Mouse (Mus musculus): ENCODE measurements around the gene Ap4b1.
A peak's percentile ranks its signal among the peaks of the same experiment; 100 is the strongest.
"Not testable (repeated sequence)": the region's sequence is repeated elsewhere in the genome, so short reads cannot be mapped to it uniquely, and the experiment has no call there.

Ap4b1 gene

GRCm38 (mm10) chr3:103808891-103809798, at the start of gene Ap4b1, which contains the start of the genes Dclre1b and Gm43064:
Gene Ap4b1 (plus strand): TSS chr3:103809520.
Gene Dclre1b (minus strand): TSS chr3:103809444.
Gene Gm43064 (plus strand): TSS chr3:103809573.
- peak; percentile 86 for DNase-seq (ENCODE audit: low read depth, low spot score)

GRCm38 (mm10) chr3:103766789-103767188, 42.5 kb upstream of the Ap4b1 start:
- DNase-seq (ENCODE audit: low read depth, low spot score): no peak

DNA sequence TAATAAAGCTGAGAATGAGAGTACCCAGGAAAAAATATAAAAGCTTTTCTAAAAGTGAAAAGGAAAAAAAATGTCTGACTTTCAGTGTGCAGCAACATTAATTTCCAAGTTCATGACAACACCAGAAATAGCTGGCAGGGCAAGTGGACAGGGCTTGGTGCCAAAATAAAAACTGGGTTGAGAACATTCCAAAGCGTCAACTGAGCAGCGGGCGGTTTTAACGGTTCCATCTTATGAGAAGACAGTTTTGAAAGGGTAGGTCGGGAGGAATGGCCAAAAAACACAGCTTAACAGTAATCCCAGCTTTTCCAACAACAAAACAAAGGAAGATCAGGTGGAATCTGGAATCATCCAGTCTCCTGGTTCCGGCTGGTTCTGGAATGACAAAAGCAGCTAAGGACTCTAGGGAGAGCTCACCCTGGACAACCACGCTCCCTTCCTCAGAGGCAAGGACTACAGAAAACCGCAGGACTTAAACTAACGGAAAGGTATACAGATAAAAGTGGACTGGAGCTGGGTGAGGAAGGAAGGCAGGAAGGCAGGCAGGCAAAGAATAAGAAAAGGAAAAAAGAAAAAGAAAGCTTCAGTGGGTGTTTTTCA, 37.7 kb upstream of the Ap4b1 start:
- no peak for DNase-seq (ENCODE audit: low read depth, low spot score)

DNA sequence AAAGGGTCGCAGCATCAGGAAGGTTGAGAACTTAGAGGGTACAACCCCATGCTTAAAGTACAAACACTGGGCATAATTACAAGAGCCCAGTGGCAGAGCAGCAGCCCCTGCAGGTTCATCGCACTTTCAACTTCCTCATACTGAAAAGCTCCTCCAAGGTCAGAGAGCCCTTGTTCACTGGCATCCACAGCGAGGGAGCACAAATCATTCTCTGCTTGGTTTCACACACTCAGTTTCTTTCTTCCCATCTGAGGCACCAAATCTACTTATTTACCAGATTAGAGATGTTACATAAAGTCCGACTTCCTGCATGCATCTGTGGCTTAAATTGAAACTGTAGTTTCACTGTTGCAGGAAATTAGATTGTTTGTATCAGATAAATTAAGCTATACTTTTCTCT, 36.5 kb upstream of the Ap4b1 start:
- no peak for DNase-seq (ENCODE audit: low read depth, low spot score)

DNA sequence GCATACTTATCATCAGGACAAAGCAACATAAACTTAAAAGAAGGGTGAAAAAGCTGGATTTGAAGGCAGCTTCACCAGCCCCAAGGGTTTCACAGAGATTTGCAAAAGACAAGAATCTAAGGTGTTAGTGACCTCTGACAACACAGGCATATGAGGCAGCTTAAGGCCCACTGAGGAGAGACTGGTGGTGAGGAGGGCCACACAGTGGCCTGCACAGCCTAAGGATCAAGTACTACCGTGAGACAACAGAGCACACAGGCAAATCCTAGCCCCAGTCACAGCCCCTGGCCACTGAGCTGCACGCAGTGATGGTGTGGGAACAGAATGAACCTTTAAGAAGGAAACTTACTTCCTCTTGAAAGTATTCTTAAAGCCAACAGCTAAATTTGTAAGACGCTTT, 35.8 kb upstream of the Ap4b1 start:
- DNase-seq (ENCODE audit: low read depth, low spot score): no peak

GRCm38 (mm10) chr3:103774009-103774408, 35.3 kb upstream of the Ap4b1 start:
- DNase-seq (ENCODE audit: low read depth, low spot score): no peak

- DNase-seq (ENCODE audit: low read depth, low spot score): no peak
These were observed 31.4 kb upstream of the Ap4b1 start for GRCm38 (mm10) chr3:103777940-103778339.

GRCm38 (mm10) chr3:103778660-103779059, 30.7 kb upstream of the Ap4b1 start:
- no peak for DNase-seq (ENCODE audit: low read depth, low spot score)

- DNase-seq (ENCODE audit: low read depth, low spot score): no peak
These were observed 30.1 kb upstream of the Ap4b1 start for GRCm38 (mm10) chr3:103779183-103779582.

DNA sequence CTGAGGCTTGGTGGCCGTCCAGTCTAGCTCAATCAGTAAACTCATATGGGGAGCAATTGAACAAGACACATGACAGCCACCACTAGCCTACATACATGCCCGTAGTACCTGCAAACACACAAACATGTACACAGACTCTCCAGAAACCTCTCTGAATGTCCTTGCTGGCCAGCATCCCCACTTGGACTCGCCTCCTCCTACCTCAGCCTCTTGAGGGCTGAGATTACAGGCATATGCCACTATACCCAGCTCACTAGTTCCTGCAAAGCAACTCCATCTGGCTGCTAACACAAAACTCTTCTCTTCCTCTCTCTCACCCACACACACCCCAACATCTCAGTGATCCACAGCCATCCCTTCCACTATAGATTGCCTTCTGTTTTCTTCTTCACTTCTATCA, 29.0 kb upstream of the Ap4b1 start:
- peak; percentile 76 for DNase-seq (ENCODE audit: low read depth, low spot score)

DNA sequence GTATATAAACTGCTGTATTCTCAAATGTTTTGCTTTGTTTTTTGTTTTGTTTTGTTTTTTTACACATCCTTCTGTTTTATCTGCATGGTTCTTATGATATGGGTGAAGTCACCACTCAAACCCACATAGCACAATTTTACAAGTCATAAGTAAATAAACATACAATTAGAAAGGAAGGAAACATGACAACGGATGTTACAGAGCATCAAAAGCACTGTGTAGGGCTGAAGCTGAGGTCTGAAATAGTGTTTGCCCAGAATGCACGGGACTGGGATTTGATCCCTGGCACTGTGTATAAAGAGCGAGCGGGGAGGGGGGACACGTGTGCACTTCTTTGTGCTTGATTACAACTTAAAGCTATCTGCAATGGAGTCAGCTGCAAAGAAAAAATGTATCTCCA, 28.5 kb upstream of the Ap4b1 start:
- no peak for DNase-seq (ENCODE audit: low read depth, low spot score)

- no peak for DNase-seq (ENCODE audit: low read depth, low spot score)
These were observed 26.3 kb upstream of the Ap4b1 start for GRCm38 (mm10) chr3:103782844-103783609.

DNA sequence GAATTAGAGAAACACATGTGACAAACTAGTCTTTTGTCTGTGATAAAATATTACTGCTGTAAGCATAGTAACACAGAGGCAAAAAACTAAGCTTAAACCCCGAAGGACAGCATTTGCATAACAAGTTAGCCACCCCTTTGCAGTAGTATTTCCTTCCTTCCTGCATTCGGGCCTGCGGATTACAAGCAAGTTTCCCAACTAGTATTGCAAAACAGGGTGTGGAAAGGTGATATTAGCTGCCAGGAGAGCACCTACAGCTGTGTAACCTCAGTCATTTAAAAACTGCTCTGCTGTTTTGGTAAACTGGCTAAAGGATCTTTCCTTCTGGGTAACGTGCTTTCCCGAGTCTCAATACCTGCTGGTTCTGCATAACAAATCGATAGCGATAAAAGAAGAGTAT, 22.1 kb upstream of the Ap4b1 start:
- DNase-seq (ENCODE audit: low read depth, low spot score): no peak

- no peak for DNase-seq (ENCODE audit: low read depth, low spot score)
These were observed 20.2 kb upstream of the Ap4b1 start for GRCm38 (mm10) chr3:103789096-103789495.

DNA sequence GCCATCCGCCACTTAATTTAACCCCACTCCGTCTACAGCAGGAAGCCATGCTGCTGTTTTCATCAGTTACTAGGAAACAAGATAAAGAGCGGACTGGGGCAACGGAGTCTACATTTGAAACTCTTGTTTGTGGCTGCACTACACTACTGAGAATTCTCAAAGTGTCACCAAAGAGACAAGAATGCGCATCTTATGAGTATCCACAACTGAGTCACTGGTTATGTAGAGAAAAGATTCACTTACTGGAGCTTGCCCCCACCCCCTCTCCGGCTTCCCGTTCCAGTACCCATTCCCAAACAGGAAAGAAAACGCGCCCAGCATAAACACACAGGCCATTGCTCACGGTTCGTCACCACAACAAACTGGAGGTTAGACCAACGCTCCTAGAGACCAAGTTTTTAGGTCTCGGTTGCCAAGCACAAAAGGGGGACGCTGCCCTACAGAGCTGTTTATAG, 19.4 kb upstream of the Ap4b1 start:
- no peak for DNase-seq (ENCODE audit: low read depth, low spot score)

DNA sequence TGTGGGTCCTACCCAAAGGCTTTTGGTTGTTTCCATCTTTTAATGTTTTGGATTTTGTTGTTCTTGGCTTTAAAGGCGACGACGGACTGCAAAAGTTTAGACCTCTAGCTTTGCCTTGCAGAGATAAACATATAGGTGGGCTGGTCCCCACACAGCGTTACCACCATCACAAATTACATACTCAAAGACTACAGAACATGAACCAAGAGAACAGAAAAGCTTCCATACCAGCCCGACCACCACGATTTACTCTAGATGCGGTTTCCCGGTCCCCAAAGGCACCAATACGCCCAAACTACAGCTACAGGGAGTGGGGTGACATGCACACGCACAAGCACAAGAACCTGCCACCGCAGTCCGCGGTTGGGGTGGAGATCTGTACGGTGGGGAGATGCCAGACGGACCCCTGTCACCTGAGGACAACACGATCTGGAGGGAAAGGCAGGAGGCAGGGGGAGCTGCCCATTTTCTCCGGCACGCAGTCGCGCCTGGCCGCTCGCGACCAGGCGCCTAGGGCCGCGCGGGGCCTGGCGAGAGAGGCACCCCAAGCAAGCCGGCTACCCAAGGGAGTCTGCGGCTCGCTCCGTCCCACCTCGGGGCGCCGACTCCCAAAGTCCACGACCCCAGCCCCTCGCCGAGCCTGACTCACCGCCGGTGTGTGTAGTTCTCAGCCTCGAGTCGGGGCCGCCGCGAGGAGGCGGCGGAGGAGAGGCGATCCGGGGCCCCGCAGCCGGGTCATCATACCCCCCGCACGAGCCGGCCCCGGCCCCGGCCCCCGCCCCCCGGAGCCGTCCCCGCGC, 18.8 kb upstream of the Ap4b1 start:
- no peak for DNase-seq (ENCODE audit: low read depth, low spot score)

GRCm38 (mm10) chr3:103791230-103792110, 17.9 kb upstream of the Ap4b1 start, which contains the start of gene Hipk1:
Gene Hipk1 (minus strand): TSS chr3:103791563.
- peak; percentile 89 for DNase-seq (ENCODE audit: low read depth, low spot score)

DNA sequence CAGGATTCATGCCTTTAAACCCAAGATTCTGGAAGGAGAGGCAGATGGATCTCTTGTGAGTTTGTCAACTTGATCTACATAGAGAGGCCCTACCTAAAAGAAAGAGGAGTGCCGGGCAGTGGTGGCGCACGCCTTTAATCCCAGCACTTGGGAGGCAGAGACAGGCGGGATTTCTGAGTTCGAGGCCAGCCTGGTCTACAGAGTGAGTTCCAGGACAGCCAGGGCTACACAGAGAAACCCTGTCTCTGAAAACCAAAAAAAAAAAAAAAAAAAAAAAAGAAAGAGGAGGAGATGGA, 17.3 kb upstream of the Ap4b1 start:
- DNase-seq (ENCODE audit: low read depth, low spot score): not testable (repeated sequence)

GRCm38 (mm10) chr3:103792566-103792965, 16.8 kb upstream of the Ap4b1 start:
- DNase-seq (ENCODE audit: low read depth, low spot score): no peak

- no peak for DNase-seq (ENCODE audit: low read depth, low spot score)
These were observed 12.9 kb upstream of the Ap4b1 start for GRCm38 (mm10) chr3:103796389-103796788.

All from telencephalon, adult 2 months (tissue).